9 mouse cellular contexts compared by ENCODE assay signal in the genomic region with DNA sequence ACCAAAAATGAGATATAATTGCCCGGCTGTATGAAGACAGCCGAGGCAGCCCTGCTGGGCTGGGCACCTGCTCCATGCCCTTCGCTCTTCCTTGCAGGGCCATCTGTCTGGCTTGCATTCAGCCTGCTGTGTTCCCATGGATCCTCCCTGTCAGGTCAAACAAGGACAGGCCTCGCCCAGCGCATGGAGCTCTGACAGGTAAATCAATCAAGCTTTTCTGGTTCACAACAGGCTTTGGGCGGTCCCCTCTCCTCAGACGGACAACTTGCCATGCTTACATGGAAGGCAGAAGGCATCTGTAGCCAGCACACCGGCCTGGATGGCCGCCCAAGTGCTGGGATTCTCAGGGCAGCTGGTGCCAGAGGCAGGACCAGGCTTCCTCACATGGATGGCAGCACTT. TPM values are rescaled to one million over a fixed set of nuclear protein-coding genes. Genes with fewer than 3 reads are reported as not detected.
DNase-seq lines count a peak whose midpoint lies in the region; ATAC-seq and TF ChIP-seq lines count a peak whose summit lies in the region.
"Had no signal": no experiment of that assay in that cellular context is flagged by ENCODE, and none has a peak within 500 bp of the region (broad histone marks: within the 10 kb centered on the region; RNA-seq: fewer than 3 reads in every experiment).

No protein-coding gene starts in this region.

- peaks cover 2% of the 10 kb centered on the region; the same call in 1 of the 2 replicates for H3K4me1 ChIP-seq in kidney, adult 2 months (ENCODE audit: control insufficient read depth, insufficient read depth, low read length)
- no peaks in the 10 kb centered on the region for H3K4me1 ChIP-seq in kidney, embryonic 16.5 days (ENCODE audit: insufficient read depth, low read length)
- 0 out of 2 replicates have a peak, but pooled peaks cover 5% of the 10 kb centered on the region for H3K4me1 ChIP-seq in hindbrain, embryonic 14.5 days (replicated peaks; ENCODE audit: control insufficient read depth, insufficient read depth, low read length)
- H3K4me1 ChIP-seq in stomach, embryonic 15.5 days = no peaks in the 10 kb centered on the region
- H3K4me1 ChIP-seq in lung, postnatal 0 days (ENCODE audit: insufficient read depth, low read depth, low read length) = no peaks in the 10 kb centered on the region
- H3K4me1 ChIP-seq: limb, embryonic 12.5 days had no signal

- H3K4me2 ChIP-seq in kidney, embryonic 16.5 days (replicated peaks; ENCODE audit: low read depth, low read length) = no peak overlapping the region
- no peak overlapping the region for H3K4me2 ChIP-seq in hindbrain, embryonic 14.5 days (replicated peaks)
- no peak overlapping the region for H3K4me2 ChIP-seq in stomach, embryonic 15.5 days
- no peak overlapping the region for H3K4me2 ChIP-seq in lung, postnatal 0 days (replicated peaks; ENCODE audit: low read depth, low read length)
- H3K4me2 ChIP-seq: limb, embryonic 12.5 days had no signal

- no peak overlapping the region for H3K4me3 ChIP-seq in kidney, adult 2 months (ENCODE audit: insufficient read depth, low read depth, low read length)
- H3K4me3 ChIP-seq in kidney, embryonic 16.5 days (ENCODE audit: low read length) = no peak overlapping the region
- no peak overlapping the region for H3K4me3 ChIP-seq in hindbrain, embryonic 14.5 days (replicated peaks; ENCODE audit: low read length)
- no peak overlapping the region for H3K4me3 ChIP-seq in stomach, embryonic 15.5 days (replicated peaks)
- H3K4me3 ChIP-seq in lung, postnatal 0 days (ENCODE audit: low read depth, low read length) = no peak overlapping the region
- H3K4me3 ChIP-seq: limb, embryonic 12.5 days had no signal

- H3K36me3 ChIP-seq in kidney, adult 2 months (ENCODE audit: control insufficient read depth, insufficient read depth, low read length) = no peaks in the 10 kb centered on the region
- H3K36me3 ChIP-seq in kidney, embryonic 16.5 days (ENCODE audit: insufficient read depth, low read length) = no peaks in the 10 kb centered on the region
- H3K36me3 ChIP-seq in hindbrain, embryonic 14.5 days (replicated peaks; ENCODE audit: control insufficient read depth, insufficient read depth) = no peaks in the 10 kb centered on the region
- H3K36me3 ChIP-seq in stomach, embryonic 15.5 days = no peaks in the 10 kb centered on the region
- H3K36me3 ChIP-seq in lung, postnatal 0 days (ENCODE audit: insufficient read depth, low read length) = no peaks in the 10 kb centered on the region
- H3K36me3 ChIP-seq: limb, embryonic 12.5 days had no signal

- no peak overlapping the region for H3K27ac ChIP-seq in kidney, adult 2 months (ENCODE audit: insufficient read depth, low read depth, low read length)
- H3K27ac ChIP-seq in kidney, embryonic 16.5 days (ENCODE audit: low read length) = no peak overlapping the region
- no peak overlapping the region for H3K27ac ChIP-seq in hindbrain, embryonic 14.5 days
- H3K27ac ChIP-seq in stomach, embryonic 15.5 days = no peak overlapping the region
- no peak overlapping the region for H3K27ac ChIP-seq in lung, postnatal 0 days (ENCODE audit: low read length)
- H3K27ac ChIP-seq: limb, embryonic 12.5 days had no signal

- no peak for TF ChIP-seq EP300 in lung, postnatal 0 days (IDR thresholded peaks at IDR 0.05)

- no peaks in the 10 kb centered on the region for H3K9me3 ChIP-seq in kidney, embryonic 16.5 days (ENCODE audit: low read length)
- no peaks in the 10 kb centered on the region for H3K9me3 ChIP-seq in hindbrain, embryonic 14.5 days (ENCODE audit: control insufficient read depth, low read length)
- H3K9me3 ChIP-seq in stomach, embryonic 15.5 days = no peaks in the 10 kb centered on the region
- no peaks in the 10 kb centered on the region for H3K9me3 ChIP-seq in lung, postnatal 0 days (ENCODE audit: low read length)
- H3K9me3 ChIP-seq: limb, embryonic 12.5 days had no signal

- no peak for TF ChIP-seq CTCF in kidney, adult 2 months (conservative IDR thresholded peaks at IDR 0.05; ENCODE audit: insufficient read depth, insufficient read length, low read depth, low read length)
- no peak for TF ChIP-seq CTCF in lung, postnatal 0 days (IDR thresholded peaks at IDR 0.05)

- H3K27me3 ChIP-seq in kidney, adult 2 months (replicated peaks; ENCODE audit: control insufficient read depth, insufficient read depth, low read length) = no peaks in the 10 kb centered on the region
- no peaks in the 10 kb centered on the region for H3K27me3 ChIP-seq in kidney, embryonic 16.5 days (ENCODE audit: insufficient read depth, low read length)
- no peaks in the 10 kb centered on the region for H3K27me3 ChIP-seq in hindbrain, embryonic 14.5 days (ENCODE audit: control insufficient read depth, insufficient read depth, low read length)
- H3K27me3 ChIP-seq in stomach, embryonic 15.5 days (replicated peaks) = no peaks in the 10 kb centered on the region
- no peaks in the 10 kb centered on the region for H3K27me3 ChIP-seq in lung, postnatal 0 days (replicated peaks; ENCODE audit: insufficient read depth, low read length)

- no peak for ATAC-seq in kidney, embryonic 16.5 days (ENCODE audit: low FRiP score, low TSS enrichment)
- peak; percentile 66 for ATAC-seq in hindbrain, embryonic 14.5 days (ENCODE audit: low FRiP score)
- peak; percentile 51; the same call in 1 of the 2 replicates for ATAC-seq in stomach, embryonic 15.5 days (ENCODE audit: insufficient read depth, low FRiP score, low read depth)
- ATAC-seq in lung, postnatal 0 days = no peak
- no peak for ATAC-seq in CD4-positive, CD25-positive, alpha-beta regulatory T cell, adult 4 months

- no peak overlapping the region for H3K9ac ChIP-seq in kidney, embryonic 16.5 days (replicated peaks; ENCODE audit: low read length)
- no peak overlapping the region for H3K9ac ChIP-seq in hindbrain, embryonic 14.5 days
- no peak overlapping the region for H3K9ac ChIP-seq in stomach, embryonic 15.5 days
- no peak overlapping the region for H3K9ac ChIP-seq in lung, postnatal 0 days (replicated peaks; ENCODE audit: low read depth)
- H3K9ac ChIP-seq: limb, embryonic 12.5 days had no signal

- 55% methylated on average over 9 of the region's 9 CpGs for WGBS in kidney, adult 2 months
- 67% methylated on average over 9 of the region's 9 CpGs for WGBS in kidney, embryonic 16.5 days
- WGBS in hindbrain, embryonic 14.5 days = 29% methylated on average over 9 of the region's 9 CpGs
- WGBS in stomach, embryonic 15.5 days = 40% methylated on average over 9 of the region's 9 CpGs
- WGBS in lung, postnatal 0 days = 62% methylated on average over 9 of the region's 9 CpGs

- peak; percentile 71 for DNase-seq in kidney, adult 2 months
- DNase-seq in cerebellum, adult 11-12 months = peak; percentile 82
- DNase-seq in hindbrain, embryonic 14.5 days (ENCODE audit: low spot score) = peak; percentile 32
- no peak for DNase-seq in urinary bladder, postnatal 10 days (ENCODE audit: low spot score)
- no peak for DNase-seq in lung, postnatal 0 days (ENCODE audit: low spot score)

- TF ChIP-seq POLR2A in kidney, adult 2 months (IDR thresholded peaks at IDR 0.05; ENCODE audit: low read depth, low read length) = no peak

RNA-seq across cellular contexts. Expression of a gene that starts 7.9 kb away (rescaled TPM):
- 0.17 TPM in 1 of 2 replicates, not detected in the other for polyA plus RNA-seq in kidney, adult 2 months (2012; rRNA removed)
- not detected in 2 replicates for polyA plus RNA-seq in kidney, embryonic 16.5 days (2015; fragmentation: Nextera tagmentation; extraction: Ambion mirVana)
- not detected in 2 replicates for polyA plus RNA-seq in hindbrain, embryonic 14.5 days (2014; fragmentation: Nextera tagmentation; extraction: Ambion mirVana)
- polyA plus RNA-seq in stomach, embryonic 15.5 days (2015; fragmentation: Nextera tagmentation; extraction: Ambion mirVana) = 0.09 TPM in 2 replicates
- polyA plus RNA-seq in lung, postnatal 0 days (2015; fragmentation: Nextera tagmentation; extraction: Ambion mirVana) = not detected in 2 replicates
- polyA plus RNA-seq in CD4-positive, CD25-positive, alpha-beta regulatory T cell, adult 4 months (2017; shearing (Covaris generic)) = not detected
- polyA plus RNA-seq: limb, embryonic 12.5 days had no signal

RNA-seq across cellular contexts. Expression of a gene that starts 24.2 kb away (rescaled TPM):
- polyA plus RNA-seq in kidney, adult 2 months (2012; rRNA removed) = 67.3 and 93.3 TPM in 2 replicates
- 337 and 369 TPM in 2 replicates for polyA plus RNA-seq in kidney, embryonic 16.5 days (2015; fragmentation: Nextera tagmentation; extraction: Ambion mirVana)
- 80.4 and 91.1 TPM in 2 replicates for polyA plus RNA-seq in hindbrain, embryonic 14.5 days (2014; fragmentation: Nextera tagmentation; extraction: Ambion mirVana)
- polyA plus RNA-seq in stomach, embryonic 15.5 days (2015; fragmentation: Nextera tagmentation; extraction: Ambion mirVana) = 306 and 317 TPM in 2 replicates
- 124 and 157 TPM in 2 replicates for polyA plus RNA-seq in lung, postnatal 0 days (2015; fragmentation: Nextera tagmentation; extraction: Ambion mirVana)
- 100 to 1,000 TPM; 158 to 201 TPM for polyA plus RNA-seq in CD4-positive, CD25-positive, alpha-beta regulatory T cell, adult 4 months (2017; shearing (Covaris generic))

RNA-seq across cellular contexts. Expression of a gene that starts 48.7 kb away (rescaled TPM):
- 1.7 and 2.7 TPM in 2 replicates for polyA plus RNA-seq in kidney, adult 2 months (2012; rRNA removed)
- polyA plus RNA-seq in kidney, embryonic 16.5 days (2015; fragmentation: Nextera tagmentation; extraction: Ambion mirVana) = 0.27 and 0.52 TPM in 2 replicates
- 0.20 and 1.2 TPM in 2 replicates for polyA plus RNA-seq in hindbrain, embryonic 14.5 days (2014; fragmentation: Nextera tagmentation; extraction: Ambion mirVana)
- polyA plus RNA-seq in stomach, embryonic 15.5 days (2015; fragmentation: Nextera tagmentation; extraction: Ambion mirVana) = 1.5 and 4.4 TPM in 2 replicates
- 0.13 TPM in 1 of 2 replicates, not detected in the other for polyA plus RNA-seq in lung, postnatal 0 days (2015; fragmentation: Nextera tagmentation; extraction: Ambion mirVana)
- polyA plus RNA-seq in CD4-positive, CD25-positive, alpha-beta regulatory T cell, adult 4 months (2017; shearing (Covaris generic)) = under 1 TPM in 1 of 2 experiments, not detected in 1; 0.36 TPM

RNA-seq across cellular contexts. Expression of a gene that starts 59.7 kb away (rescaled TPM):
- polyA plus RNA-seq in kidney, adult 2 months (2012; rRNA removed) = 33.1 and 33.9 TPM in 2 replicates
- 187 and 188 TPM in 2 replicates for polyA plus RNA-seq in kidney, embryonic 16.5 days (2015; fragmentation: Nextera tagmentation; extraction: Ambion mirVana)
- 180 and 191 TPM in 2 replicates for polyA plus RNA-seq in hindbrain, embryonic 14.5 days (2014; fragmentation: Nextera tagmentation; extraction: Ambion mirVana)
- polyA plus RNA-seq in stomach, embryonic 15.5 days (2015; fragmentation: Nextera tagmentation; extraction: Ambion mirVana) = 222 and 230 TPM in 2 replicates
- 45.8 and 46.6 TPM in 2 replicates for polyA plus RNA-seq in lung, postnatal 0 days (2015; fragmentation: Nextera tagmentation; extraction: Ambion mirVana)
- 1 to 10 TPM; 5.0 to 5.4 TPM for polyA plus RNA-seq in CD4-positive, CD25-positive, alpha-beta regulatory T cell, adult 4 months (2017; shearing (Covaris generic))

Comparison
In these comparisons a context has a peak if more than half of its experiments do, and no peak if none do; other contexts are left out.
1. DNase-seq: peak in kidney, adult 2 months (single experiment), cerebellum, adult 11-12 months (single experiment) and hindbrain, embryonic 14.5 days (single experiment); none in urinary bladder, postnatal 10 days (single experiment) and lung, postnatal 0 days (single experiment).
2. ATAC-seq: peak in hindbrain, embryonic 14.5 days (single experiment) and stomach, embryonic 15.5 days (single experiment); none in kidney, embryonic 16.5 days (single experiment), lung, postnatal 0 days (single experiment) and CD4-positive, CD25-positive, alpha-beta regulatory T cell, adult 4 months (single experiment).